Mouse (Mus musculus) gastrocnemius, postnatal 10 days (tissue): ENCODE measurements around the gene Adprhl2. TPM values are rescaled to one million over a fixed set of nuclear protein-coding genes. Genes with fewer than 3 reads are reported as not detected.

Source experiments
- total RNA-seq, 2 experiments: library from RNA; stranded (reverse); gene quantifications; 2 replicates each; pipeline ENCODE4 v1.2.3; 2021

The Adprhl2 gene
- total RNA-seq, 2 experiments from 2014 or later, result 12.9 to 15.7 TPM

Other genes with a start within 250 kb of the Adprhl2 start
- 10 to 100 TPM in 1 of 2 experiments, 1 to 10 TPM in 1; 8.0 to 10.8 TPM for gene Lsm10, start 225.1 kb downstream of the Adprhl2 start, total RNA-seq
- 10 to 100 TPM; 28.8 to 39.5 TPM for gene Stk40, start 217.7 kb downstream of the Adprhl2 start, total RNA-seq
- gene Eva1b, start 174.0 kb downstream of the Adprhl2 start, total RNA-seq, result 10 to 100 TPM; 20.0 to 25.5 TPM
- gene Sh3d21, start 158.2 kb downstream of the Adprhl2 start, total RNA-seq, result 1 to 10 TPM; 1.2 to 1.4 TPM
- gene Thrap3, start 118.9 kb downstream of the Adprhl2 start, total RNA-seq, result 100 to 1,000 TPM; 131 to 152 TPM
- 100 to 1,000 TPM; 209 to 239 TPM for gene Map7d1, start 65.4 kb downstream of the Adprhl2 start, total RNA-seq
- gene Trappc3, start 59.4 kb downstream of the Adprhl2 start, total RNA-seq, result 10 to 100 TPM; 25.7 to 29.2 TPM
- 1 to 10 TPM; 5.7 to 5.9 TPM for gene Col8a2, start 34.9 kb downstream of the Adprhl2 start, total RNA-seq
- 1 to 10 TPM in 1 of 2 experiments, under 1 TPM in 1; 0.80 to 1.5 TPM for gene Tekt2, start 4.0 kb upstream of the Adprhl2 start, total RNA-seq
- gene Ago3, start 107.9 kb upstream of the Adprhl2 start, total RNA-seq, result 10 to 100 TPM in 1 of 2 experiments, 1 to 10 TPM in 1; 7.3 to 11.5 TPM
- gene Ago1, start 146.9 kb upstream of the Adprhl2 start, total RNA-seq, result 10 to 100 TPM in 1 of 2 experiments, 1 to 10 TPM in 1; 9.1 to 13.6 TPM
- gene Ago4, start 211.8 kb upstream of the Adprhl2 start, total RNA-seq, result 1 to 10 TPM; 1.9 to 2.2 TPM
- gene Clspn, start 235.2 kb upstream of the Adprhl2 start, total RNA-seq, result 1 to 10 TPM; 5.7 to 6.9 TPM